Mouse (Mus musculus) G1E (cell line): ENCODE results near the gene Tpt1. TPM values are rescaled to one million over a fixed set of nuclear protein-coding genes. Genes with fewer than 3 reads are reported as not detected.
A peak's percentile ranks its signal among the peaks of the same experiment; 100 is the strongest.

Source experiments
- ATAC-seq: 2 replicates; pipeline ENCODE4 v1.8.0; 2016; ENCODE audit warnings: mild to moderate bottlenecking; ENCODE audit not compliant: insufficient number of reproducible peaks, poor library complexity, low FRiP score, severe bottlenecking; ENCODE audit errors: extremely low read depth
- DNase-seq: peaks from one replicate; pipeline ENCODE4 v3.0.0; 2012; ENCODE audit warnings: low spot score
- H3K27me3 ChIP-seq: 2 replicates; pipeline ENCODE4 v1.6.1; 2012; ENCODE audit warnings: mild to moderate bottlenecking, low read length, inconsistent platforms; ENCODE audit not compliant: insufficient read depth
- H3K36me3 ChIP-seq: replicated peaks from 2 replicates; pipeline ENCODE3; 2012; ENCODE audit warnings: mild to moderate bottlenecking, inconsistent platforms
- H3K4me1 ChIP-seq: 2 replicates; pipeline ENCODE4 v1.6.1; 2012; ENCODE audit warnings: low read depth, low read length, inconsistent platforms, mixed read lengths; ENCODE audit not compliant: insufficient read depth
- H3K4me3 ChIP-seq: 2 replicates; pipeline ENCODE4 v1.5.1; 2012; ENCODE audit warnings: low read depth, mild to moderate bottlenecking, inconsistent platforms, low read length, moderate library complexity, mixed read lengths
- H3K9me3 ChIP-seq: replicated peaks from 2 replicates; pipeline ENCODE4 v1.6.1; 2012; ENCODE audit warnings: inconsistent platforms
- CTCF ChIP-seq: IDR thresholded peaks from 2 replicates; pipeline ENCODE4 v1.5.1; 2012; ENCODE audit warnings: low read depth, low read length, inconsistent platforms, mixed read lengths
- GATA1 ChIP-seq: IDR thresholded peaks from 2 replicates; pipeline ENCODE4 v1.6.1; 2012; ENCODE audit warnings: borderline replicate concordance, low read length, inconsistent platforms, mixed read lengths
- GATA2 ChIP-seq: IDR thresholded peaks from 2 replicates; pipeline ENCODE4 v1.6.1; 2012; ENCODE audit warnings: low read depth, low read length, inconsistent platforms, borderline replicate concordance
- POLR2AphosphoS5 ChIP-seq: IDR thresholded peaks from 2 replicates; pipeline ENCODE4 v1.6.1; 2012; ENCODE audit warnings: low read depth, low read length, inconsistent platforms; ENCODE audit not compliant: insufficient replicate concordance
- TAL1 ChIP-seq: conservative IDR thresholded peaks from 2 replicates; pipeline ENCODE4 v1.6.1; 2012; ENCODE audit warnings: low read depth, low read length, inconsistent platforms, mixed read lengths
- polyA plus RNA-seq: library from polyadenylated mRNA; stranded (reverse); fragments of >175 nt; gene quantifications from 2 replicates; pipeline ENCODE4 v1.2.3, GENCODE M21; 2012
- total RNA-seq, 2 experiments: library from RNA; stranded (forward) in 1 of 2; stranded (reverse) in 1 of 2; fragments of 200-1000 nt in 1 of 2; fragments of >200 nt in 1 of 2; fragmentation: Nextera tagmentation in 1 of 2; gene quantifications; 2 replicates each; pipeline ENCODE4 v1.2.3; 2014 to 2017

Tpt1 gene
- total and polyA plus RNA-seq, 3 experiments = 819 to 2,341 (median 1,947) TPM

GRCm38 (mm10) chr14:75849236-75849635 lies 4.3 kb downstream of the Tpt1 start:
- no peak for DNase-seq
- no peak for TF ChIP-seq CTCF
- TF ChIP-seq GATA2 = no peak
- TF ChIP-seq POLR2AphosphoS5 = no peak
- no peak for TF ChIP-seq TAL1
- TF ChIP-seq GATA1 = no peak
- Histone ChIP-seq H3K4me3 (no peak overlapping the region), H3K4me1 (peaks cover 35% of the 10 kb centered on the region), H3K9me3 (no peaks in the 10 kb centered on the region), H3K36me3 (peaks cover 55% of the 10 kb centered on the region), H3K27me3 (no peaks in the 10 kb centered on the region)
- no peak for ATAC-seq

- ATAC-seq (no peak), DNase-seq (no peak)
- peaks cover 55% of the 10 kb centered on the region for H3K36me3 ChIP-seq
- peaks cover 33% of the 10 kb centered on the region for H3K4me1 ChIP-seq
- TF ChIP-seq POLR2AphosphoS5 (0 out of 2 replicates have a peak, but pooled peaks have one; percentile 39), GATA1 (no peak)
- H3K9me3 ChIP-seq = no peaks in the 10 kb centered on the region
- H3K4me3 ChIP-seq = no peak overlapping the region
- H3K27me3 ChIP-seq = no peaks in the 10 kb centered on the region
These were observed 5.1 kb downstream of the Tpt1 start for GRCm38 (mm10) chr14:75849842-75850568.

- Histone ChIP-seq H3K4me3 (no peak overlapping the region), H3K4me1 (peaks cover 36% of the 10 kb centered on the region), H3K9me3 (no peaks in the 10 kb centered on the region), H3K36me3 (peaks cover 55% of the 10 kb centered on the region), H3K27me3 (no peaks in the 10 kb centered on the region)
- ATAC-seq (no peak), DNase-seq (no peak)
- TF ChIP-seq POLR2AphosphoS5 (no peak), CTCF (no peak), GATA1 (no peak), TAL1 (no peak), GATA2 (no peak)
These were observed 5.9 kb downstream of the Tpt1 start for GRCm38 (mm10) chr14:75850819-75851218.

- Histone ChIP-seq H3K4me1 (peaks cover 32% of the 10 kb centered on the region), H3K9me3 (no peaks in the 10 kb centered on the region), H3K27me3 (no peaks in the 10 kb centered on the region), H3K4me3 (no peak overlapping the region), H3K36me3 (peaks cover 47% of the 10 kb centered on the region)
- no peak for TF ChIP-seq GATA2
- TF ChIP-seq GATA1 = no peak
- TF ChIP-seq TAL1 = no peak
- no peak for TF ChIP-seq POLR2AphosphoS5
- no peak for TF ChIP-seq CTCF
- DNase-seq (no peak), ATAC-seq (no peak)
These were observed 7.1 kb downstream of the Tpt1 start for GRCm38 (mm10) chr14:75852016-75852415.

- Histone ChIP-seq H3K4me1 (peaks cover 10% of the 10 kb centered on the region; the same call in 1 of the 2 replicates), H3K9me3 (no peaks in the 10 kb centered on the region), H3K4me3 (no peak overlapping the region), H3K36me3 (peaks cover 13% of the 10 kb centered on the region), H3K27me3 (0 out of 2 replicates have a peak, but pooled peaks cover 2% of the 10 kb centered on the region)
- ATAC-seq (no peak), DNase-seq (no peak)
- TF ChIP-seq GATA2 = no peak
- TF ChIP-seq GATA1 = no peak
- no peak for TF ChIP-seq POLR2AphosphoS5
- no peak for TF ChIP-seq TAL1
- no peak for TF ChIP-seq CTCF
These were observed 10.5 kb downstream of the Tpt1 start for GRCm38 (mm10) chr14:75855263-75855992.

GRCm38 (mm10) chr14:75858181-75858580 lies 13.3 kb downstream of the Tpt1 start:
- no peaks in the 10 kb centered on the region for H3K36me3 ChIP-seq
- no peak for ATAC-seq
- peaks cover 5% of the 10 kb centered on the region; the same call in 1 of the 2 replicates for H3K27me3 ChIP-seq
- TF ChIP-seq TAL1 (no peak), GATA2 (no peak), POLR2AphosphoS5 (no peak)
- DNase-seq = no peak
- H3K4me1 ChIP-seq = peaks cover 10% of the 10 kb centered on the region; the same call in 1 of the 2 replicates
- H3K9me3 ChIP-seq = no peaks in the 10 kb centered on the region
- H3K4me3 ChIP-seq = no peak overlapping the region

GRCm38 (mm10) chr14:75859619-75860018 lies 14.7 kb downstream of the Tpt1 start:
- Histone ChIP-seq H3K4me1 (peaks cover 10% of the 10 kb centered on the region; the same call in 1 of the 2 replicates), H3K4me3 (no peak overlapping the region), H3K36me3 (no peaks in the 10 kb centered on the region), H3K27me3 (peaks cover 8% of the 10 kb centered on the region; the same call in 1 of the 2 replicates), H3K9me3 (no peaks in the 10 kb centered on the region)
- no peak for TF ChIP-seq TAL1
- DNase-seq (no peak), ATAC-seq (no peak)
